Mouse (Mus musculus): ENCODE results near the gene Fgl2. TPM values are rescaled to one million over a fixed set of nuclear protein-coding genes. Genes with fewer than 3 reads are reported as not detected.

The Fgl2 gene
- polyA plus RNA-seq, 1 experiment from 2014 or later: 5.1 TPM

DNA sequence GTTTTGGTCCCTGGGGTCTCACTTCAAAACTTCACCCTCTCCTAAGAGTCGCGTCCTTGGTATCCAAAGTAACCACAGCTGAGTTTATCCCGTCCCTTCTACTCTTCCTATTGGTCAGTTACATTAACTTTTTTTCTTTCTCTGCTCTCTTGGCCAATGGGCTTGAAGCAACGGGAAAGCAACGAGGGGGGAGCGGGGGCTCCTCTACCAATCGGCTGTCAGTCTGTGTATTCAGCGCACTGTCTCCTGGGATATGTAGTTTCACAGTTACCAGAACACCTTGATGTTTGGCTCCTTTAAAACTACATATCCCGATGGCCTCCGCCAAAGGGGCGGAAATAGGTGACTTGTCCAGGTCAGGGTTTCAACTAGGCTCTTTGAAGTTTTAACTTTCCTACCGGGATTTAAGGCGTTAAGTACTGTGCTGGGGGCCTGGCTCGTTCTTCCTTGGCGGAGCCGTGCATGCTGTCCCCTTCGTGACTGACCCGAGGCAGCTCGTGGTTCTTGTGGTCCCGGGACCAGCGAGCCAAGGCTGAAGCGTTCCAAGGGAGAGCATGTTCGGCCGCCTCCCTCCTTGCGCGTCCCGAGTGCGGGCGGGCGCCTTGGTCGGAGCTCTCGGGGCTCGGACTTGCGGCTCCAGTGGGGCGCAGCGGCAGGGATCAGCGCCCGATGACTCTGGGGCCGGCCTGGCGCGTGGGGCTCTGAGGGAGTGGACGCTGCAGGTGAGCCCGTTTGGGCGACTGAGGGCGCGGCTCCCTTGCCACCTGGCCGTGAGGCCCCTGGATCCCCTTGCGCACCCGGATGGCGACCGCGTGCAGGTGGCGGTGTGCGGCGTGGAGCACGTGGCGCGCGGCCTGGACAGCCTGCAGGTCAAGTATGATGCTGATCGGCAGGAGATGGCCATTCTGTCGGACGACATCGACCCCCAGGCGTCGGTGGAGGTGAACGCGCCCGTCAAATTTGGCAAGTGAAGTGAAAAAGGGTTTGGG is 52.5 kb downstream of the Fgl2 start, which contains the start of the genes Ccdc146 and Fam185a:
TSS of gene Ccdc146 (minus strand) at position 64 of the 989 bp plus-strand sequence.
TSS of gene Fam185a (plus strand) at position 345 of the 989 bp plus-strand sequence.
- peak within 1 kb of the TSS; percentile 83 for H3K4me3 ChIP-seq (ENCODE audit: low read depth, low read length)
- ATAC-seq (ENCODE audit: low read depth): peak; percentile 100
- H3K4me1 ChIP-seq (ENCODE audit: control insufficient read depth, insufficient read depth, low read length): no peaks in the 10 kb centered on the region; the same call in 1 of the 2 replicates
- peak within 1 kb of the TSS; percentile 44; the same call in 1 of the 2 replicates for H3K27ac ChIP-seq (ENCODE audit: low read depth, low read length)
- peak within 1 kb of the TSS; percentile 93 for H3K4me2 ChIP-seq (ENCODE audit: low read depth, low read length)
- H3K27me3 ChIP-seq (ENCODE audit: control insufficient read depth, insufficient read depth, low read length): no peaks in the 10 kb centered on the region
- WGBS: under 1% methylated on average over 68 of the region's 68 CpGs
- H3K9me3 ChIP-seq (ENCODE audit: control insufficient read depth, low read length): no peaks in the 10 kb centered on the region
- H3K36me3 ChIP-seq (ENCODE audit: control insufficient read depth, insufficient read depth, low read length): no peaks in the 10 kb centered on the region
- H3K9ac ChIP-seq (replicated peaks; ENCODE audit: low read depth, low read length): peak within 1 kb of the TSS; percentile 58

DNA sequence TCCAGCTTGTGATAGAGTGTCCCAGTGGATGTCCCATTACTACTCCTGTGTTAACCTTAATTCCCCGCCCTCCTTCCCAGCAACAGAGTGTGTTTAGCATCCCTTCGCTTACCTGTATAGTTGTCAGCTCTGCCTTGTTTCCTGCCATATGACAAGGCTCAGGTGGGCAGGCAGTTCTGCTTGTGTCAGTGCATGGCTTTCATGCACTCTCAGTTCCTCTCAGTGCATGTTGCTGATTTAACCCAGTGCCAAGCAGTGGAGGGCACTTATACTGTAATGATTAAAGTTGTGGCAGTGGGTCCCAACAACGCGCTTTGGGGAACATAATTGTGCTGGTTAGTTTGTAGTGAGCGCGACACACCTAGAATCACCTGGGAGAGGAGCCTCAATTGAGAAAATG is 54.2 kb downstream of the Fgl2 start:
- Histone ChIP-seq H3K4me3 (ENCODE audit: low read depth, low read length) (no peak overlapping the region), H3K36me3 (ENCODE audit: control insufficient read depth, insufficient read depth, low read length) (no peaks in the 10 kb centered on the region), H3K27me3 (ENCODE audit: control insufficient read depth, insufficient read depth, low read length) (no peaks in the 10 kb centered on the region), H3K9ac (replicated peaks; ENCODE audit: low read depth, low read length) (no peak overlapping the region), H3K9me3 (ENCODE audit: control insufficient read depth, low read length) (no peaks in the 10 kb centered on the region), H3K4me1 (ENCODE audit: control insufficient read depth, insufficient read depth, low read length) (no peaks in the 10 kb centered on the region; the same call in 1 of the 2 replicates), H3K27ac (ENCODE audit: low read depth, low read length) (no peak overlapping the region), H3K4me2 (ENCODE audit: low read depth, low read length) (no peak overlapping the region)
- ATAC-seq (ENCODE audit: low read depth): no peak
- WGBS: 92% methylated on average over 6 of the region's 6 CpGs

Other genes starting within 250 kb of the Fgl2 start
- 9.7 and 16.3 TPM in 2 replicates for gene Gsap, start 186.4 kb upstream of the Fgl2 start, polyA plus RNA-seq (2014; fragmentation: Nextera tagmentation; extraction: Ambion mirVana)
- 0.27 and 0.99 TPM in 2 replicates for gene Ccdc146, start 52.0 kb downstream of the Fgl2 start, polyA plus RNA-seq (2014; fragmentation: Nextera tagmentation; extraction: Ambion mirVana)
- 8.3 and 9.4 TPM in 2 replicates for gene Fam185a, start 52.3 kb downstream of the Fgl2 start, polyA plus RNA-seq (2014; fragmentation: Nextera tagmentation; extraction: Ambion mirVana)
- 0.95 and 5.5 TPM in 2 replicates for gene Lrrc17, start 170.9 kb downstream of the Fgl2 start, polyA plus RNA-seq (2014; fragmentation: Nextera tagmentation; extraction: Ambion mirVana)